Mouse (Mus musculus): ENCODE results near the gene Cnfn.

DNA sequence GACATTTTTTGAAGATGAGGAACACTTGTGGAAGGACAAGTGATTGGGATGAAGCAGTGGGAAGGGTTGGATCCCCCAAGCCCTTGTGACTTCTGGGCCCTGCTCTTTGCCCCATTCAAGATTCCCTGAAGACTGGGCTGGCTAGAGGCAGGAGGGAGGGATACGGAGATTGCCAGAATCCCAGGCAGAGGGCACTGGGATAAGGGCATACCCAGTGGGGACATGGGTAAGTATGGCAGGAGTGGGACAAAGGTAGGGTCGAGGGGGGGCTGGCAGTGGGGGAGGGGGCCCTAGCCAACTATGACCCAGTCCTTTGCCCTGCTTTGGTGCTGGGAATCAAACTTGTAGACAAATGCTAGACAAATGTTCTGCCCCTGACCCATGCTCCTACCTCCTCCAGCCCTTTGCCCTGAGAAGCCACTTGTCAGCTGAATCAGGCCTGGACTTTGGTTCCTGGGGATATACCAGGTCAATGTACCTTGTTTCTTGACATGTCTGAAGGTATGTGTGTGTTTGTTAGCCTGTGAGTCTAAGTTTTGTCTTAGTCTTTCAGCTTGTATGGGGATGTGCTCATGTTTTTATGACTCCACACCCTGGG lies 22.4 kb upstream of the Cnfn start:
- TF ChIP-seq POLR2A (IDR thresholded peaks at IDR 0.05; ENCODE audit: extremely low read depth, insufficient read depth, low read length) (no peak), CTCF (IDR thresholded peaks at IDR 0.05; ENCODE audit: low read depth, low read length) (no peak)
